Mouse (Mus musculus) frontal cortex, postnatal 14 days (tissue): ENCODE results near the gene Tsks.

Experiments used
- DNase-seq, 2 experiments: peaks; one replicate each; pipeline ENCODE4 v3.0.0; 2022; ENCODE audit warnings: low spot score in 2 of 2

Gene Tsks

DNA sequence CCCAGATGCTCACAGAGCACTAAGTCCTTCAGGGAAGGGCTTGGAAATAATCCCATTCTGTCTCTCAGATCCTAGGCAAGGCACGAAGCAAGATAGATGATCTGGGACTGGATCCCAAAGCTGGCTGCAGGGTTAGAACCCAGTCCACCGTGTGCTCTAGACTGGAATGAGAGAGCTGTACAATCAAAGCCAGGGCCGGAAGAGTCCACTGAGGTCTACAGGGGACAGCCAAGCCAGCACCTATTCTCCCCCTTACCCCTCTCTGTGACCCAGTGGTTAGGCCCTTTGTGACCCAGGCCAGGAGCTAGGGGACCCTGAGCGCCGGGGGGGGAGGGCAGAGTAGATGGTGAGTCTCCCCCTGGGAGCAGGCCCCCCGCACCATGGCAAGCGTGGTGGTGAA, at the start of gene Tsks:
TSS of gene Tsks (plus strand) at position 301 of the 400 bp plus-strand sequence.
- DNase-seq = no peak

GRCm38 (mm10) chr7:44894175-44894574, 48.8 kb upstream of the Tsks start:
- no peak for DNase-seq

- DNase-seq = no peak
Observed at GRCm38 (mm10) chr7:44895206-44895592, 47.8 kb upstream of the Tsks start.

GRCm38 (mm10) chr7:44895593-44896434, 47.2 kb upstream of the Tsks start, which contains the start of gene Fuz:
Gene Fuz (plus strand): TSS chr7:44896079.
- DNase-seq = peak; percentile 89 to 91

- no peak for DNase-seq
Observed at GRCm38 (mm10) chr7:44896499-44896898, 46.5 kb upstream of the Tsks start.

DNA sequence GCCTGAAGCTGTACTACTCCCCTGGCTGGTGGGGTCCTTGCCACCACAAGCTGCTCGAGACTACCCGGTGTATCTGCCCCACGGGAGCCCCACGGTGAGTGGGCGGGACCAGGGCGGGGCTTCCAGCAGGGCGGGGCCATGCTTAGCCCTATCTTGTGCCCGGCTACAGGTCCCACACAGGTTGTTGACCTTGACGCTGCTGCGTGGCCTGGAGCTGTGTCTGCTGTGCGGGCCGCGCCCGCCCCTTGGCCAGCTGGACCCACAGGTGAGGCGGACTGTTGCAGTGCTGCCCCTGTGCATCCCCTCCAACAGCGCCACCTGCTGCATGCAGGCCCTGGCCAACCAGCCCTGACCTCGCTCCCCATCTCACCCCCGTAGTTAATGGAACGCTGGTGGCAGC, 44.4 kb upstream of the Tsks start:
- no peak for DNase-seq

DNA sequence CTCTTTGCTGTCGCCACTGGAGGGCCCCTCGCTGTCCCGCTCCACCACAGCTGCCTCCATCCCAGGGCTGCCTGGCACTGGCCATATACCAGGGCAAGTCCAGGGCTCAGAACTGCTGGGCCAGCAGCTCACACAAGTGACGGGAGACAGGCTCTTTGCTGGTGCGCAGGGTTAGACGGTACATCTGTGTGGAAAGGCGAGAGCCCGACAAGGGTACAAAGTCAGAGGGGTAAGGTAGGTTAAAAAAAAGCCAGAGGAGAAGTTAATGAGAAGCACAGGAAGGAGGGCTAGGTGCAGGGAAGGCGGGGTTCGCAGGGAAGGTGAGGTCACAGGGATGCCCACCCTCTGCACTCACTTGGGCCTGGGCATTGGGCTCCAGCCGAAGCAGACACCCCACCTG, 42.4 kb upstream of the Tsks start:
- DNase-seq = no peak

GRCm38 (mm10) chr7:44901230-44901722, 41.7 kb upstream of the Tsks start:
- no peak for DNase-seq

DNA sequence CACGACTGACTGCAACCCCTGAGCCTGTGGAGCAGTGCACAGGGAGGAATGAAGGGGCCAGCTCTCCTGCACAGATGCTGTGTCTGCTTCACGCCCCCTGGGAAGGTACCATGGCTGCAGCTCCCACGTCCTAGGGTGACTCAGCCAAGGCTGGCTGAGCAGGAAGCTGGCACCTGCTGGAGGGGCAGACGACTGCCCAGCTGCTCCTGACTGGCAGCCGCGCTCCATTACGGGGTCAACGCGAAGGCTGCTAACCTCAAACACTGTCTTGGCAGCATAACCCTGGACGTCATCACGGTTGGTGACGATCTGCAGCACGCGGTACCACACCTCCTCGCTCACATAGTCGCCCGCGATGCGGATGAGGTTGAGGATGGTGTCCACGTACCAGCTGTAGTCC, 37.6 kb upstream of the Tsks start:
- no peak for DNase-seq

DNA sequence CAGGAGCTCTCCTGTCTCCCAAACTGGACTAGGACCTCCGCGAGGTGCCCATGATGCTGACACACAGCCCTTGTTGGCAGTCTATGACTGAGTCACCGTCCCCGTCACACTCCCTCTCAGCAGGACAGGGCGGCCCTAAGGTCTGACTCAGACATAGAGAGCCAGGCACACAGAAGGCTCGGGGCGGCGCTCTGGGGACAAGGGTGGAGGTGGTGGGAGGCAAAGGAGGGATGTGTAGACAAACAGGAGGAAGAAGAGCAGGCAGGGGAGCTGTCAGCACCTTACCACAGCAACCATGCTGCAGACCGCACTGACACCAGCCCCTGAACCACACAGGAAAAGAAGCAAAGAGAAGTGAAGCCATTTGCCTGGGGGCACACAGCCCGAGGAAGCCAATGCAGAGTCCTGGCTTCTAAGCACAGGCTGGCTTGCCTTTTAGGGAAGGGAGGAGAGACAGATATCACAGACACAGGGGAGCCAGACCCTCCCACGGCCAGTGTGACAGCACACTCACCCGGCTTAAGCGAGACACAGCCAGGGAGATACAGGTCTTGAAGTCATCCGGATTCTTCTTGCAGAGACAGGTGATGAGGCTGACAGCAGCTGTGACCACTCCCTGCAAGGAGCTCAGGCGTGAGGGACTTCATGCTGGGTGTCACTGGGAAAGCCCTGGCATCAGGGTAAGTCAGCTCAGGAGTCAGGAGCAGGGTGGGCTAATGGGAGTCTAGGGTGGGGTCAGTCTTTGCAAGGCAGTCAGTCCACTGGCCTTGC, 34.1 kb upstream of the Tsks start:
- DNase-seq = no peak

DNA sequence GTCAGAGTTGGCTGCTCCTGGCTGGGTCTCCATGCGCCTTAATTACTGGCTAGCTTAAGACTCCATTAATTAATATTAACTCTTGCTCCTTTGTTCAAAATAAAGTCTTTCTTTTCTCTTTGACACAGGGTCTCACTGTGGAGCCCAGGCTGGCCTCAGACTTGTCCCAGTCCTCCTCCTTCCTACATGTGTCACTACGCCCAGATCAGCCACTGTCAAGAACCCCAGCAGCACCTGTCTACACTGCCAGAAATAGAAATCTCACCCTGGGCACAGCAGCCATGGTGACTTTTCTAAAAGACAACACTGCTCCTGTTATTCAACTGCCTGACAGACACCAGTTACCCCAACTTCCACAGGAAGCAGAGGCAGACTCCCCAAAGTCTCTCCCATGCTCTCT, 28.6 kb upstream of the Tsks start:
- DNase-seq = no peak

DNA sequence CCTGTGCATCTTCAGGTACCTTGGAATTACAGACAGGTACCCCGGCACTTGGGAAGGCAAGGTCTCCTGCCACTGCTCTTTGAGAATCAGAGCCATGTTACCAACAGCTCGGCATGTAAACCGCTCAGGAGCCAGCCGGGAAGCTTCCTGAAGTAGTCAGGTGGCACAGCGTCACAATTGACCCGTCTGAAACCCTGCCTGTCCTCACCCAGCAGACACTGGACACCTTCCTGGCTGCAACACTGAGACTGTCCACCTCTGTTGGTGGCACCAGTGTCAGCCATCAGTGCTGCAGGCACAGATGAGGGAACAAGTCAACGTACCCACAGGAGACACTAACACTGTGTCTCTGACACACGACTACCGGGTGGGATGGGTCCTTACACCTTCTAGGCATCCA, 27.7 kb upstream of the Tsks start:
- DNase-seq = no peak

- no peak for DNase-seq
Observed at GRCm38 (mm10) chr7:44916191-44916590, 26.8 kb upstream of the Tsks start.

DNA sequence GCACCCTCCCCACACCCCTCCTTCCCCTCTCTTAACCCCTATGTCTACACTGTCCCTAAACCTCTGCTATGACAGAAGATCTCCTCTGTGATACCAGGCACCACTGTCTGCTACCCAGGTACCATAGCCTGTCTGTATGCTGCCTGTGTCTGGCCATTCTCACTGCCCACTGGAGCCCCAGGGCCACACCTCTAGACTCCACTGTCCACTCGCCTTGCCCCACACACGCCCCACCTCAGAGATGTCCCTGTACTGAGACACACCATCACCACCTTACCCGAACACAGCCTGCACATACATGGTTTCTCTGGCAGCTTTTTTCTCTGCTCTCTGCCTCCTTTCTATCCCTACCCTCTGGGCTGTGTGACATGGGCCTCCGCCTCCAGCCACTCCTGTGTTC, 26.1 kb upstream of the Tsks start:
- DNase-seq = no peak

DNA sequence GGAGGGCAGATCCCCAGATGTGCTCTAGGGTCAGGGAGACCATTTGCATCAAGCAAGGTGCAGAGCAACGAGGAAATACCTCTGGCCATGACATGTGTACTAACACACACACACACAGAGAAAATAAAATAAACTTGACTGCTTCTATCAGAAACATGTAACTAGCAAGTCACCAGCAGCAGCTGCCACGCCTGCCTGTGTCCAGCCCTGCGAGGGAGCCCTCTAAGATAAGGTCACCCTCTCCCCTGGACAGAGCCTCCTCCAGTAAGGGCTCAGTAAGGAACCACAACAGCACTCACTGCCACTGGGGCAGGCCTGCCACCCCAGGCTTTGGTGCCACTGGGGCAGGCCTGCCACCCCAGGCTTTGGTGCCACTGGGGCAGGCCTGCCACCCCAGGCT, 24.8 kb upstream of the Tsks start:
- no peak for DNase-seq

DNA sequence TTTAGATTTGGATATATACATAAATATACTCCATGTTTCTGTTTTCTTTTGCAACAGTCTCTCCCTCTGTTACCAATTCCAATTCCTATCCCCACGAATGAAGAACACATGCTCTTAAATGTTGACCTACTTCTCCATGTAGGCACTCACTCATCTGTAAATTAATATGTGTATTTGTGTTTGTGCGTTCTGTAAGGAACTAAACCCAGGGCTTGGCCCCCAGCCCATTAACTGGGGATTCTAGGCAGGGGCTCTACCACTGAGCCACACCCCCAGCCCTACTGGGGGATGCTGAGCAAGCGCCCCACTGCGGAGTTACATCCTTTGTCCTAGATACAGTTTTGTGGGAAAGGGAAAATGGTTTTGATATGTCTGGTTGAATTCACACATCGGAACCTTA, 23.9 kb upstream of the Tsks start:
- DNase-seq = no peak

DNA sequence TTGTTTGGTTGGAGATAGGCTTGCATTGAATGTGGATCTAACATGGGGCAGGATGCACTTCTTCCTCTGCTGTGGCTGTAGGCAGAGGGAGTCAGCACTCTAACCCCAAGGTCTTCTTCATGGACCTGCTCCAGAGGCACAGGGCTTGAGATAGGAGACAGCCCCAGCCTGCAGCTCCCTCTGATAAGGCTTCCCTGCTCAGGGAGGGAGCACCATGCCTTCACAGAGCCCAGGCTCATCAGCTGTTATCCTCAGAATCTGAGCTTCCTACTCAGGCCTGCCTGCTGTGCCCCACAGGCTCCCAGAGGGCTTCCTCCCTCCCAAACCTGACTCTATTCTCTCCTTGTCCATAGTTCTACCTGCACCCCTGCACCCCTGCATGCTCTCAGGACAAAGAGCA, 20.5 kb upstream of the Tsks start:
- DNase-seq = no peak

DNA sequence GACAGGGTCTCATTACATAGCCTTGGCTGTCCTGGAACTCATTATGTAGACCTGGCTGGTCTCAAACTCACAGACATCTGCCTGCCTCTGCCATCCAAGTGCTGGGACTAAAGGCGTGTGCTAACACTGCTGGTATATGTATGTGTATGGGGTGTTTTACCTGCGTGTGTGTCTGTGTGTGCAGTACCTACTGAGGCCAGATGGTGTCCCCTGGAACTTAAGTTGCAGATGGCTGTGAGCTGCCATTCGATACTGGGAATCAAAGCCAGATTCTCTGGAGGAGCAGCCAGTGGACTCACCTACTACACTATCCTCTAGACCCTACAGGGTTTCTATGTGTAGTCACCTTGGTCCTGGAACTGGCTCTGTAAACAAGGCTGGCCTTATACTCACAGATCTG, 17.5 kb upstream of the Tsks start:
- DNase-seq = no peak

GRCm38 (mm10) chr7:44928570-44928969, 14.4 kb upstream of the Tsks start:
- no peak for DNase-seq

- peak; percentile 100 for DNase-seq
Observed at GRCm38 (mm10) chr7:44929204-44930151, 13.5 kb upstream of the Tsks start, which contains the start of gene Ap2a1. Gene Ap2a1 (minus strand): TSS chr7:44929496.

DNA sequence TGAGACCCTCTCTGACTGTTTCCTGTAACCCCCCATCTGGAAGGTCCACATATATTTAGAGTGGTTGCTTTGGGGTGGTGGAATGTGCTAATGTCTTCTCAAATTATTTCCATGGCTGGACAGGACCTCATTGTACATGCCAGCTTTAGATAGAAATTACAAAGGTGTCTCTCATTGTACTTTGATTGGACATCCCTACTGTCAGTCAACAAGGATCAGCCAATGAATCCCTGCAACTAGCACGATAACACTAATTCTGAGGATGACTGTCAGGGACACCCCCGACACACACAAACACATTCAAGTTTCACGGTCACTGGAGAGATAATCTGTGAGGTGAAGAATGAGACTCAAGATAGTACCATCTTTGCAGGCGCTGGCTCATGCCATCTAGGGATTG, 4.3 kb upstream of the Tsks start:
- DNase-seq = no peak

DNA sequence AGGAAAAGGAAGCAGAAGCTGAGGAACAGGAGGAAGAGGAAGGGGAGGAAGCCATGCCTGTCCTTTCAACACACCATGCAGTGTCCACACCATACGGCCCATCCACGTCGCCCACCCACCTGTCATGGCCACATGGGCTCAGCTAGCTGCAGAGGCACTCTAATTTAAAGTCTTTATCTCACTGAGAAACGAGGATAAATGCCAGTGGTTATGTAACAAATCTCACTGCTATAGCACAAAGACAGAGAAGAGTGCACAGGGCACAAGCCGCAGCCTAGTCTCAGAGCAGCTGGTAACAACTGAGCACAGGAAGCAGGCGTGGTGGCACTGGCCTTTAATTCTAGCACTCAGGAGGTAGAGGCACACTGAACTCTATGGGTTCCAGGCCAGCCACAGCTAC, 6.9 kb downstream of the Tsks start:
- DNase-seq = no peak
